ENCODE assay signal across 37 mouse cellular contexts in the genomic region with DNA sequence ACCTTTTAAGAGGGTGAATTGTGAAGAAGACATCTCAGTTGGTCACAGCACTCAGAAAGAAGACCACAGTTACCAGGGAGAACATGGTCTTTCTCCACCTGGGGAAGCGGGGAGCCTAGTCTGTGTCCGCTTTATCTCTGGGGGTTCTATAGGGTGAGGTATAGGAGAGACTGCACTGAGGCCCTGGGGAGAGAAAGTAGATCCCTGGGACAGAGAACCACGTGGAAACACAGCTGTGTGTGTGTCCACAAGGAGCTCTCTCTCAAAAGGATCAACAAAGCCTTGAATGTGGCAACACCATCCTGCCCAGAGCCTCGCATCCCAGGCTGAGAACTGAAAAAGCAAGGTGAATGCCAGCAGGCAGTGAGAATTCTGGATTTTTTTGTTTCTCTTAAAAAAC. TPM values are rescaled to one million over a fixed set of nuclear protein-coding genes. Genes with fewer than 3 reads are reported as not detected.
"Had no signal": no experiment of that assay in that cellular context is flagged by ENCODE, and none has a peak within 500 bp of the region (broad histone marks: within the 10 kb centered on the region; RNA-seq: fewer than 3 reads in every experiment).

No protein-coding gene starts in this region.

- H3K36me3 ChIP-seq: heart, embryonic 13.5 days; heart, embryonic 15.5 days; hindbrain, embryonic 13.5 days; hindbrain, embryonic 15.5 days; kidney, embryonic 15.5 days; limb, embryonic 13.5 days; limb, embryonic 15.5 days; liver, embryonic 13.5 days had no signal

- H3K27ac ChIP-seq: heart, embryonic 13.5 days; heart, embryonic 15.5 days; hindbrain, embryonic 13.5 days; hindbrain, embryonic 15.5 days; hindbrain, postnatal 0 days; kidney, embryonic 15.5 days; kidney, postnatal 0 days; limb, embryonic 13.5 days; limb, embryonic 15.5 days; liver, embryonic 13.5 days had no signal

- DNase-seq: gastrocnemius, postnatal 14 days; gastrocnemius, postnatal 36 days; heart, adult 18-20 months; heart, postnatal 14 days; kidney, adult 11 months; kidney, adult 2 months; kidney, adult 9 months; kidney, postnatal 14 days; kidney, postnatal 36 days; layer of hippocampus, adult 9-11 months; layer of hippocampus, postnatal 36 days; left cerebral cortex, postnatal 4 days; liver, embryonic 13.5 days had no signal

- H3K9ac ChIP-seq: heart, embryonic 13.5 days; heart, embryonic 15.5 days; hindbrain, embryonic 13.5 days; hindbrain, embryonic 15.5 days; kidney, embryonic 15.5 days; limb, embryonic 13.5 days; limb, embryonic 15.5 days; liver, embryonic 13.5 days had no signal

- H3K4me1 ChIP-seq: heart, embryonic 13.5 days; heart, embryonic 15.5 days; hindbrain, embryonic 13.5 days; hindbrain, embryonic 15.5 days; kidney, embryonic 15.5 days; limb, embryonic 13.5 days; limb, embryonic 15.5 days; liver, embryonic 13.5 days had no signal

- H3K9me3 ChIP-seq: heart, embryonic 13.5 days; heart, embryonic 15.5 days; hindbrain, embryonic 13.5 days; hindbrain, embryonic 15.5 days; kidney, embryonic 15.5 days; limb, embryonic 13.5 days; limb, embryonic 15.5 days; liver, embryonic 13.5 days had no signal

- ATAC-seq: hindbrain, postnatal 0 days; intestine, embryonic 16.5 days had no signal

- H3K27me3 ChIP-seq: hindbrain, embryonic 15.5 days had no signal

- H3K4me2 ChIP-seq: heart, embryonic 11.5 days; heart, embryonic 13.5 days; heart, embryonic 15.5 days; hindbrain, embryonic 13.5 days; hindbrain, embryonic 15.5 days; kidney, embryonic 15.5 days; limb, embryonic 13.5 days; limb, embryonic 15.5 days; liver, embryonic 13.5 days had no signal

- H3K4me3 ChIP-seq: heart, embryonic 13.5 days; heart, embryonic 15.5 days; hindbrain, embryonic 13.5 days; hindbrain, embryonic 15.5 days; kidney, embryonic 15.5 days; limb, embryonic 13.5 days; limb, embryonic 15.5 days; liver, embryonic 13.5 days had no signal

RNA-seq across cellular contexts. Expression of a gene that starts 9.8 kb away (rescaled TPM):
- total RNA-seq: gastrocnemius, adult 18-20 months; gastrocnemius, adult 8-10 months; gastrocnemius, postnatal 14 days; gastrocnemius, postnatal 36 days; heart, adult 18-20 months; heart, adult 8-10 months; heart, postnatal 14 days; hematopoietic stem cell, adult 5-6 weeks; hindbrain, postnatal 0 days; layer of hippocampus, postnatal 14 days; left cerebral cortex, postnatal 10 days; left cerebral cortex, postnatal 25 days; left cerebral cortex, postnatal 4 days; liver, adult 2 months had no signal
- polyA plus RNA-seq: heart, embryonic 11.5 days; heart, embryonic 13.5 days; heart, embryonic 15.5 days; heart, postnatal 0 days; hindbrain, embryonic 11.5 days; hindbrain, embryonic 13.5 days; hindbrain, embryonic 15.5 days; hindbrain, postnatal 0 days; intestine, embryonic 14.5 days; intestine, embryonic 16.5 days; kidney, adult 2 months; kidney, embryonic 15.5 days; kidney, postnatal 0 days; large intestine, adult 2 months; limb, embryonic 11.5 days; limb, embryonic 13.5 days; limb, embryonic 15.5 days; liver, adult 2 months; liver, embryonic 13.5 days had no signal

RNA-seq across cellular contexts. Expression of a gene that starts 36.4 kb away (rescaled TPM):
- total RNA-seq: heart, postnatal 14 days; liver, adult 2 months had no signal
- polyA plus RNA-seq: heart, embryonic 11.5 days; heart, embryonic 13.5 days; heart, embryonic 15.5 days; heart, postnatal 0 days; kidney, embryonic 15.5 days; limb, embryonic 11.5 days; limb, embryonic 15.5 days; liver, embryonic 13.5 days had no signal
